Mouse (Mus musculus) G1E (cell line): ENCODE results near the gene A630001G21Rik. TPM values are rescaled to one million over a fixed set of nuclear protein-coding genes. Genes with fewer than 3 reads are reported as not detected.
"Not testable (repeated sequence)": the region's sequence is repeated elsewhere in the genome, so short reads cannot be mapped to it uniquely, and the experiment has no call there.

Experiments used
- ATAC-seq: 2 replicates; pipeline ENCODE4 v1.8.0; 2016; ENCODE audit warnings: mild to moderate bottlenecking; ENCODE audit not compliant: insufficient number of reproducible peaks, poor library complexity, low FRiP score, severe bottlenecking; ENCODE audit errors: extremely low read depth
- DNase-seq: peaks from one replicate; pipeline ENCODE4 v3.0.0; 2012; ENCODE audit warnings: low spot score
- H3K27me3 ChIP-seq: 2 replicates; pipeline ENCODE4 v1.6.1; 2012; ENCODE audit warnings: mild to moderate bottlenecking, low read length, inconsistent platforms; ENCODE audit not compliant: insufficient read depth
- H3K36me3 ChIP-seq: replicated peaks from 2 replicates; pipeline ENCODE3; 2012; ENCODE audit warnings: mild to moderate bottlenecking, inconsistent platforms
- H3K4me1 ChIP-seq: 2 replicates; pipeline ENCODE4 v1.6.1; 2012; ENCODE audit warnings: low read depth, low read length, inconsistent platforms, mixed read lengths; ENCODE audit not compliant: insufficient read depth
- H3K4me3 ChIP-seq: 2 replicates; pipeline ENCODE4 v1.5.1; 2012; ENCODE audit warnings: low read depth, mild to moderate bottlenecking, inconsistent platforms, low read length, moderate library complexity, mixed read lengths
- H3K9me3 ChIP-seq: replicated peaks from 2 replicates; pipeline ENCODE4 v1.6.1; 2012; ENCODE audit warnings: inconsistent platforms
- CTCF ChIP-seq: IDR thresholded peaks from 2 replicates; pipeline ENCODE4 v1.5.1; 2012; ENCODE audit warnings: low read depth, low read length, inconsistent platforms, mixed read lengths
- GATA1 ChIP-seq: IDR thresholded peaks from 2 replicates; pipeline ENCODE4 v1.6.1; 2012; ENCODE audit warnings: borderline replicate concordance, low read length, inconsistent platforms, mixed read lengths
- GATA2 ChIP-seq: IDR thresholded peaks from 2 replicates; pipeline ENCODE4 v1.6.1; 2012; ENCODE audit warnings: low read depth, low read length, inconsistent platforms, borderline replicate concordance
- POLR2AphosphoS5 ChIP-seq: IDR thresholded peaks from 2 replicates; pipeline ENCODE4 v1.6.1; 2012; ENCODE audit warnings: low read depth, low read length, inconsistent platforms; ENCODE audit not compliant: insufficient replicate concordance
- TAL1 ChIP-seq: conservative IDR thresholded peaks from 2 replicates; pipeline ENCODE4 v1.6.1; 2012; ENCODE audit warnings: low read depth, low read length, inconsistent platforms, mixed read lengths
- polyA plus RNA-seq: library from polyadenylated mRNA; stranded (reverse); fragments of >175 nt; gene quantifications from 2 replicates; pipeline ENCODE4 v1.2.3, GENCODE M21; 2012
- total RNA-seq, 2 experiments: library from RNA; stranded (forward) in 1 of 2; stranded (reverse) in 1 of 2; fragments of 200-1000 nt in 1 of 2; fragments of >200 nt in 1 of 2; fragmentation: Nextera tagmentation in 1 of 2; gene quantifications; 2 replicates each; pipeline ENCODE4 v1.2.3; 2014 to 2017

Gene A630001G21Rik
- total RNA-seq (2014; fragmentation: Nextera tagmentation) (not detected in 2 replicates), total RNA-seq (2017) (0.16 and 0.46 TPM in 2 replicates), polyA plus RNA-seq (not detected in 2 replicates)

GRCm38 (mm10) chr1:85778436-85778835 is at the start of gene A630001G21Rik:
A630001G21Rik (minus strand) TSS chr1:85778643.
- TF ChIP-seq TAL1 (no peak), CTCF (no peak), GATA2 (no peak), GATA1 (no peak), POLR2AphosphoS5 (no peak)
- Histone ChIP-seq H3K36me3 (no peaks in the 10 kb centered on the region), H3K4me3 (no peak within 1 kb of the TSS), H3K27me3 (peaks cover 3% of the 10 kb centered on the region), H3K4me1 (no peaks in the 10 kb centered on the region), H3K9me3 (no peaks in the 10 kb centered on the region)
- ATAC-seq = no peak
- DNase-seq = no peak

- no peaks in the 10 kb centered on the region for H3K27me3 ChIP-seq
- no peak for TF ChIP-seq GATA1
- no peak for TF ChIP-seq GATA2
- no peak for TF ChIP-seq TAL1
- TF ChIP-seq CTCF = no peak
- TF ChIP-seq POLR2AphosphoS5 = no peak
- no peaks in the 10 kb centered on the region for H3K9me3 ChIP-seq
- no peak overlapping the region for H3K4me3 ChIP-seq
- H3K4me1 ChIP-seq = no peaks in the 10 kb centered on the region; the same call in 1 of the 2 replicates
- peaks cover 81% of the 10 kb centered on the region for H3K36me3 ChIP-seq
- no peak for ATAC-seq
- DNase-seq = no peak
These were observed 48.7 kb upstream of the A630001G21Rik start for GRCm38 (mm10) chr1:85827166-85827565.

- ATAC-seq = no peak
- H3K4me3 ChIP-seq = no peak overlapping the region
- DNase-seq = no peak
- peaks cover 88% of the 10 kb centered on the region for H3K36me3 ChIP-seq
- TF ChIP-seq CTCF (no peak), POLR2AphosphoS5 (no peak)
- no peaks in the 10 kb centered on the region for H3K9me3 ChIP-seq
- no peaks in the 10 kb centered on the region; the same call in 1 of the 2 replicates for H3K4me1 ChIP-seq
- H3K27me3 ChIP-seq = no peaks in the 10 kb centered on the region
These were observed 46.5 kb upstream of the A630001G21Rik start for GRCm38 (mm10) chr1:85824905-85825304.

GRCm38 (mm10) chr1:85822239-85822638 is 43.8 kb upstream of the A630001G21Rik start:
- DNase-seq (no peak), ATAC-seq (no peak)
- Histone ChIP-seq H3K4me1 (no peaks in the 10 kb centered on the region; the same call in 1 of the 2 replicates), H3K9me3 (no peaks in the 10 kb centered on the region), H3K4me3 (no peak overlapping the region), H3K27me3 (no peaks in the 10 kb centered on the region), H3K36me3 (peaks cover 89% of the 10 kb centered on the region)
- TF ChIP-seq GATA2 = no peak
- TF ChIP-seq TAL1 = no peak
- no peak for TF ChIP-seq CTCF
- no peak for TF ChIP-seq POLR2AphosphoS5
- no peak for TF ChIP-seq GATA1

- H3K36me3 ChIP-seq = peaks cover 73% of the 10 kb centered on the region
- DNase-seq (no peak), ATAC-seq (no peak)
- H3K4me3 ChIP-seq = no peak overlapping the region
- no peaks in the 10 kb centered on the region for H3K27me3 ChIP-seq
- peaks cover 2% of the 10 kb centered on the region; the same call in 1 of the 2 replicates for H3K4me1 ChIP-seq
- H3K9me3 ChIP-seq = no peaks in the 10 kb centered on the region
- TF ChIP-seq GATA2 = no peak
- no peak for TF ChIP-seq CTCF
- no peak for TF ChIP-seq GATA1
- no peak for TF ChIP-seq POLR2AphosphoS5
- TF ChIP-seq TAL1 = no peak
These were observed 41.3 kb upstream of the A630001G21Rik start for GRCm38 (mm10) chr1:85819695-85820094.

- Histone ChIP-seq H3K4me1 (peaks cover 17% of the 10 kb centered on the region), H3K36me3 (peaks cover 68% of the 10 kb centered on the region), H3K4me3 (no peak overlapping the region), H3K27me3 (no peaks in the 10 kb centered on the region), H3K9me3 (no peaks in the 10 kb centered on the region)
- DNase-seq (no peak), ATAC-seq (no peak)
- TF ChIP-seq POLR2AphosphoS5 (no peak), TAL1 (no peak), GATA2 (no peak), GATA1 (no peak), CTCF (no peak)
These were observed 39.7 kb upstream of the A630001G21Rik start for GRCm38 (mm10) chr1:85818121-85818520.

GRCm38 (mm10) chr1:85814213-85814612 is 35.8 kb upstream of the A630001G21Rik start:
- H3K4me3 ChIP-seq, ATAC-seq, H3K9me3 ChIP-seq, DNase-seq, H3K27me3 ChIP-seq: not testable (repeated sequence)
- peaks cover 41% of the 10 kb centered on the region for H3K36me3 ChIP-seq
- H3K4me1 ChIP-seq = peaks cover 27% of the 10 kb centered on the region
